Mouse (Mus musculus) forebrain, postnatal 0 days (tissue): Measurements from ENCODE around the gene Nfkbie. TPM values are rescaled to one million over a fixed set of nuclear protein-coding genes. Genes with fewer than 3 reads are reported as not detected.
A peak's percentile ranks its signal among the peaks of the same experiment; 100 is the strongest.

Source experiments
- ATAC-seq: fragments of 200-750 bp; cut with Nextera tagmentation; 2 replicates; pipeline ENCODE4 v1.8.0; 2017; ENCODE audit warnings: mild to moderate bottlenecking, moderate library complexity
- DNase-seq: peaks from one replicate; pipeline ENCODE4 v3.0.0-alpha.2; 2015
- H3K27ac ChIP-seq: fragments of 300-500 bp; sonication (generic); 2 replicates; pipeline ENCODE4 v1.5.1; 2014; ENCODE audit warnings: low read depth, mild to moderate bottlenecking, antibody characterized with exemption, low read length, moderate library complexity, mixed read lengths
- H3K27me3 ChIP-seq: fragments of 300-500 bp; sonication (generic); 2 replicates; pipeline ENCODE4 v1.6.1; 2014; ENCODE audit warnings: mild to moderate bottlenecking, low read length, mixed read lengths; ENCODE audit not compliant: insufficient read depth
- H3K36me3 ChIP-seq: fragments of 300-500 bp; sonication (generic); 2 replicates; pipeline ENCODE4 v1.6.1; 2014; ENCODE audit warnings: mild to moderate bottlenecking, moderate library complexity; ENCODE audit not compliant: insufficient read depth
- H3K4me1 ChIP-seq: fragments of 300-500 bp; sonication (generic); 2 replicates; pipeline ENCODE4 v1.6.1; 2014; ENCODE audit warnings: antibody characterized with exemption; ENCODE audit not compliant: insufficient read depth
- H3K4me2 ChIP-seq: fragments of 300-500 bp; sonication (generic); 2 replicates; pipeline ENCODE4 v1.6.1; 2014; ENCODE audit warnings: low read depth, mild to moderate bottlenecking, moderate library complexity
- H3K4me3 ChIP-seq: fragments of 300-500 bp; sonication (generic); 2 replicates; pipeline ENCODE4 v1.5.1; 2014; ENCODE audit warnings: low read depth, low read length, mixed read lengths
- H3K9ac ChIP-seq: fragments of 300-500 bp; sonication (generic); 2 replicates; pipeline ENCODE4 v1.6.1; 2014; ENCODE audit warnings: mild to moderate bottlenecking
- H3K9me3 ChIP-seq: fragments of 300-500 bp; sonication (generic); 2 replicates; pipeline ENCODE4 v1.6.1; 2016; ENCODE audit warnings: low read length
- CTCF ChIP-seq: sonication (generic); IDR thresholded peaks from 2 replicates; pipeline ENCODE4 v1.5.1; 2016; ENCODE audit warnings: antibody characterized with exemption, control low read depth, low read depth
- WGBS: fragments of 180-500 bp; shearing (Covaris S2); extraction: QIAGEN DNeasy Blood & Tissue Kit; methylation state at CpG from one replicate; pipeline ENCODE4 v1.1.7; 2014; 5-methylcytosine and 5-hydroxymethylcytosine counted together
- polyA plus RNA-seq: library from polyadenylated mRNA; unstranded; fragments of >200 nt; fragmentation: Nextera tagmentation; extraction: Ambion mirVana; gene quantifications from 2 replicates; pipeline ENCODE4 v1.2.1, GENCODE M21; 2015
- total RNA-seq: library from RNA; depleted of rRNA; stranded (reverse); fragments of >200 nt; gene quantifications from 2 replicates; pipeline ENCODE4 v1.2.3, GENCODE M21; 2014

Gene Nfkbie
- total and polyA plus RNA-seq, 2 experiments from 2014 or later = 2.7 to 2.8 TPM

- Histone ChIP-seq H3K4me2 (no peak overlapping the region), H3K27me3 (no peaks in the 10 kb centered on the region), H3K27ac (no peak overlapping the region), H3K36me3 (peaks cover 19% of the 10 kb centered on the region), H3K4me3 (no peak overlapping the region), H3K4me1 (no peaks in the 10 kb centered on the region), H3K9ac (no peak overlapping the region), H3K9me3 (no peaks in the 10 kb centered on the region)
- TF ChIP-seq CTCF = peak; percentile 48
- no peak for DNase-seq
- over 99% methylated on average over 3 of the region's 3 CpGs for WGBS
- no peak for ATAC-seq
Measured at GRCm38 (mm10) chr17:45586449-45586837, 30.9 kb downstream of the Nfkbie start.

DNA sequence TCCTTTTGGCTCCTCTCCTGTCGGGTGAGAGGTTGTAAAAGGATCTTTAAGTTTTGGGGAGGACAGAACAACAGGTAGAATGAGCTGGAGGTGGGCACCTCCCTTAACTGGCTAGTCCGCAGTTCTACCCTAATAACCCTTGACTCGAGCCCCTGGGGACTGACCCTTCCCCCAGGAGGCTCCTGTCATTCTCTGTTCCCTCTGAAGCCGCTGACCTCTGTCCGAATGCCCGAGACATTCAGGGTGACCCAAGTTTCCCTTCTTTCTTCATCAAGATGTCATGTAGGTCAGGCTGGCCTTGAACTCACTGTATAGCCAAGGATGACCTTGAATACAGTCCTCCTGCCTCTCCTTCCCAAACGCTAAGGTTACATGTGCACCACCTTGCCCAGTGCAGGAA, 32.9 kb downstream of the Nfkbie start:
- WGBS = 94% methylated on average over 7 of the region's 7 CpGs
- peaks cover 19% of the 10 kb centered on the region for H3K36me3 ChIP-seq
- no peak overlapping the region for H3K27ac ChIP-seq
- H3K9ac ChIP-seq = no peak overlapping the region
- H3K4me3 ChIP-seq = no peak overlapping the region
- ATAC-seq = no peak
- peaks cover 11% of the 10 kb centered on the region for H3K4me1 ChIP-seq
- TF ChIP-seq CTCF = no peak
- no peaks in the 10 kb centered on the region for H3K9me3 ChIP-seq
- DNase-seq = no peak
- H3K27me3 ChIP-seq = no peaks in the 10 kb centered on the region
- H3K4me2 ChIP-seq = no peak overlapping the region

GRCm38 (mm10) chr17:45589236-45589635, 33.7 kb downstream of the Nfkbie start:
- no peak overlapping the region for H3K4me3 ChIP-seq
- H3K4me2 ChIP-seq = no peak overlapping the region
- H3K27me3 ChIP-seq = no peaks in the 10 kb centered on the region
- no peak overlapping the region for H3K27ac ChIP-seq
- peaks cover 17% of the 10 kb centered on the region for H3K4me1 ChIP-seq
- H3K9me3 ChIP-seq = no peaks in the 10 kb centered on the region
- H3K36me3 ChIP-seq = peaks cover 19% of the 10 kb centered on the region
- TF ChIP-seq CTCF = no peak
- DNase-seq (no peak), ATAC-seq (no peak)
- H3K9ac ChIP-seq = no peak overlapping the region
- WGBS = 98% methylated on average over 7 of the region's 7 CpGs

GRCm38 (mm10) chr17:45589844-45590243, 34.3 kb downstream of the Nfkbie start:
- no peak overlapping the region for H3K4me2 ChIP-seq

DNA sequence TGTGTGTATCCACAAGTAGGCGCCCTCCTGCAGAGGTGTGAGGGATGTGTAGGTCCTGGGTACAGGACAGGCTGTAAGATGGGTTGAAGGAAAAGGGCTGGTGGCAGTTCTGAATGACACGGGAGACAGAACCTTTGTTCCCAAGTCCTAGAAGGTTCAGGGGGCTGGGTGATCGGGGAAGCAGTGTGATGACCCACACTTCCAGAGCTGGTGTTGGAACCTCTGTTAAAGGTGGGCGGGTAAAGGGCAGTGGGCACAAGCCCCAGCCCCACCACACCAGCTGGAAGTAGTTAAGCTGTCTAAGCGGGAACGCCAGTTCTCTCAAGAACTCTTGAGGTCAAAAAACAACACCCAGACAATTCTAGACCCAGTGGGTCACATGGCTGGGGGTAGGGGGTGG, 34.9 kb downstream of the Nfkbie start:
- TF ChIP-seq CTCF = no peak
- H3K27me3 ChIP-seq = no peaks in the 10 kb centered on the region
- H3K4me1 ChIP-seq = peaks cover 18% of the 10 kb centered on the region
- H3K27ac ChIP-seq = no peak overlapping the region
- H3K4me2 ChIP-seq = no peak overlapping the region
- no peak overlapping the region for H3K9ac ChIP-seq
- WGBS = 87% methylated on average over 6 of the region's 6 CpGs
- ATAC-seq (no peak), DNase-seq (no peak)
- H3K36me3 ChIP-seq = peaks cover 16% of the 10 kb centered on the region
- no peak overlapping the region for H3K4me3 ChIP-seq
- no peaks in the 10 kb centered on the region for H3K9me3 ChIP-seq

More at GRCm38 (mm10) chr17:45589844-45590243, 34.3 kb downstream of the Nfkbie start:
- no peak for TF ChIP-seq CTCF
- ATAC-seq = no peak
- peaks cover 18% of the 10 kb centered on the region for H3K4me1 ChIP-seq
- H3K27me3 ChIP-seq = no peaks in the 10 kb centered on the region
- H3K4me3 ChIP-seq = no peak overlapping the region
- H3K9ac ChIP-seq = no peak overlapping the region
- no peaks in the 10 kb centered on the region for H3K9me3 ChIP-seq
- DNase-seq = no peak
- H3K27ac ChIP-seq = no peak overlapping the region
- 92% methylated on average over 8 of the region's 8 CpGs for WGBS
- peaks cover 19% of the 10 kb centered on the region for H3K36me3 ChIP-seq

DNA sequence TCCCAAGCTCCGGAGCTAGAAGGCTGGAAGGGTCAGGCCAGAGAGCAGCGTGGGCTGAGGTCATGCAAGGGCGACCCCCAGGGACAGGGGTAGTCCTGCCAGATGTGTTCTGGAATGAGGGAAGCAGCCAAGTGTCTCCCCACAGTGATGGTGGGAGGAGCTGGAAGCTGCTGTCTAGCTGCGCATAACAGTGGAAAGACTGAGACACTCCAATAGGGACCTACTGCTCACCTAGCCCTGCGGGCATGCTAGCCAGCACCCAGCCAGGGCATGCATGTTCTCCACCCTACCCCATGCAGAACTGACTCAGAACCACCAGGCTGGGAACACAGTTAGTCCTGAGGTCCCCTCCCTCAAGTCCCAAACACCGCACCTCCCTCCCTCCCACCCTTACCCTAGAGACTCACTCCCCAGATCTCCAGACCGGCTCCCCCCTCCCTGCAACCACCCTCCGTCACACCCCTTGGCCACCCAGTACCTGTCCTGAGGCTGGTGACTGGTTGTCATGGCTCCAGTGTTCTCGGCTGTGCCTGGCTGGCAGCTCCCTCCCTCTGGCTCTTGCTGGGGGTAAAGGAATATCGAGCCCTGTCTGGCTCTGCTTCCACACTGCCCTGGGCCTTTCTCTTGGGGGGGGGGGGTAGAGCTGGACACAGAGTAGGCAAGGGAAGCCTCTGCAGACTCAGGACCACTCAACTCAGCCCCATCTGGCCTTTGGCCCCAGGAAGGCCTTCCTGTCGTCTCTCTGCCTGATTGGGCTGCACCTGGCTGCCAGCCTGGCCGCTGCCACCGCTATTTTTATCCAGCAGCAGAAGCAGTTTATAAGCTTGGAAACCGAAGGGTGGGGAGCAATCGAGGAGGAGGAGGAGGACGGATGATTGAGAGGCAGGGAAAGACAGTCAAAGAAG, 36.5 kb downstream of the Nfkbie start:
- TF ChIP-seq CTCF = no peak
- Histone ChIP-seq H3K27ac (no peak overlapping the region), H3K4me2 (peak overlapping the region; percentile 89), H3K27me3 (no peaks in the 10 kb centered on the region), H3K4me3 (no peak overlapping the region), H3K9me3 (no peaks in the 10 kb centered on the region), H3K4me1 (peaks cover 28% of the 10 kb centered on the region), H3K36me3 (peaks cover 13% of the 10 kb centered on the region), H3K9ac (peak overlapping the region; percentile 26)
- no peak for DNase-seq
- ATAC-seq = no peak
- WGBS = 54% methylated on average over 16 of the region's 16 CpGs

DNA sequence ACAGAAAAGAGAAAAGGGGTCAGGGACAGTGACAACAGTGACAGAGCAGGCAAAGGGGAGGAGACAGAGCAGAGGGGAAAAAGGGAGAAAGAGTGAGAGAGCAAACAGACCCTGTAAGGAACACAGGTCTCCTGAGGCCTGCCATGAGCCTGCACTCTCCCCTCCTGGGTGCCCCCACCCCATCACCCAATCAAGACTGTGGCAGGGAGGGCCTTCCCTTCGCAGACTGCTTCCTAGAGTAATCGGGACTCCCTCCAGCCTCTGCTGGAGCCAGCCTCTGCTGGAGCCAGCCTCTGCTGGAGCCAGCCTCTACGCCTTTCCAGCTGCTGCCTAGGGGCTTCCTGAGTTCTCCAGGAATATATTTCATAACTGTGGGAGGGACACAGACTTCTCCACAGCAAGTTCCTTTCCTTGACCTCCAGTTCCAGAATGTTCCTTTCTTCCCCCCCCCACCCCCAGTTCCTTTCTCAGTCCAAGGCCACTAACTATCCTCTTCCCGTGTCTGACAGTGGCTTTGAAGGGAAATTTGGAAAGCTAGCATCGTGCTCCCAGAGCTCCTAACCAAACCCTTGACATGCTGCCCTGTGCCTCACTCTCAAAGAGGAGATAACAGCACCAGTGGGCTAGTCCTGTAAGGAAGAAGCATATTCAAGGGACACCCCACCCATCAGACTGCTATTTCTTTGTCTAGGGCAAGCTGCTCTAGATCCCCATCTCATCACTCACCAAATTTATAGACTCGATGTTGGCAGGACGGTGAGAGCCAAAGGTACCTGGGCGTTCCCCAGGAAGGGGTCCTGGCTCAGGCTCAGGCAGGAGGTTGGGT, 37.3 kb downstream of the Nfkbie start:
- H3K27me3 ChIP-seq = no peaks in the 10 kb centered on the region
- 47% methylated on average over 8 of the region's 8 CpGs for WGBS
- ATAC-seq (no peak), DNase-seq (no peak)
- no peaks in the 10 kb centered on the region for H3K9me3 ChIP-seq
- H3K4me2 ChIP-seq = peak overlapping the region; percentile 89
- H3K27ac ChIP-seq = no peak overlapping the region
- peaks cover 28% of the 10 kb centered on the region for H3K4me1 ChIP-seq
- peaks cover 10% of the 10 kb centered on the region for H3K36me3 ChIP-seq
- no peak for TF ChIP-seq CTCF
- no peak overlapping the region for H3K4me3 ChIP-seq
- peak overlapping the region; percentile 31 for H3K9ac ChIP-seq
